Mouse (Mus musculus) retina, postnatal 7 days (tissue): ENCODE measurements around the gene Robo1.
A peak's percentile ranks its signal among the peaks of the same experiment; 100 is the strongest.

Experiments
- DNase-seq: peaks from one replicate; pipeline ENCODE4 v3.0.0-alpha.2; 2012; ENCODE audit warnings: low read depth, low spot score

The Robo1 gene

DNA sequence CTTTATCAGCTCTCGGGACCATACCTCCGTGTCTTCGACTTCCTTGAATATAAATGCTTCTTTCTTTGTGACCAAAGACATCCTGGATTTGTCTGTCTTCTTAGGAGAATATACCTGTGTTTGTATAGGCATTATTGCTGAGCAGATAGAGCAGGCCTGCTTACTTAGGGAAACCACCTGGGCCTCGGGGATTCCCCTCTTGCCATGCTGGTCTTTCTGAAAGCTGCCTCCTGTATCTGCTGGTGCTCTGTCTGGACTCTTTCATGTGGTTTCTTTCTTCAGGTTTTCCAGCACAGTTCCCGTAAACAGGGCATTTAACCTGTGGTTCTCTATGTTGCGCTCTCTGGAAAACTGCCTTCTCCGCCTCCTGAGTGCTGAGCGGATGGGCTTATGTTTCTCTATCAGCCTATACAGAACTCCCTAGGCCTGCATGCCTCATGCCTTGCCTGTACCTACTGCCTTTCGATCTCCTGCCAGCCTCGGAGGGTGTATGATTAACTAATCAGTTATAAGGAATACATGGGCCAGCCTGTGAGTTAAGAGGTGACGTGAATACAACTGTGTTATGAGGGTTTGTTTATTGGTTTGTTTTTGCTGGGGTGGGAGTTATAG is 370.9 kb downstream of the Robo1 start:
- no peak for DNase-seq

DNA sequence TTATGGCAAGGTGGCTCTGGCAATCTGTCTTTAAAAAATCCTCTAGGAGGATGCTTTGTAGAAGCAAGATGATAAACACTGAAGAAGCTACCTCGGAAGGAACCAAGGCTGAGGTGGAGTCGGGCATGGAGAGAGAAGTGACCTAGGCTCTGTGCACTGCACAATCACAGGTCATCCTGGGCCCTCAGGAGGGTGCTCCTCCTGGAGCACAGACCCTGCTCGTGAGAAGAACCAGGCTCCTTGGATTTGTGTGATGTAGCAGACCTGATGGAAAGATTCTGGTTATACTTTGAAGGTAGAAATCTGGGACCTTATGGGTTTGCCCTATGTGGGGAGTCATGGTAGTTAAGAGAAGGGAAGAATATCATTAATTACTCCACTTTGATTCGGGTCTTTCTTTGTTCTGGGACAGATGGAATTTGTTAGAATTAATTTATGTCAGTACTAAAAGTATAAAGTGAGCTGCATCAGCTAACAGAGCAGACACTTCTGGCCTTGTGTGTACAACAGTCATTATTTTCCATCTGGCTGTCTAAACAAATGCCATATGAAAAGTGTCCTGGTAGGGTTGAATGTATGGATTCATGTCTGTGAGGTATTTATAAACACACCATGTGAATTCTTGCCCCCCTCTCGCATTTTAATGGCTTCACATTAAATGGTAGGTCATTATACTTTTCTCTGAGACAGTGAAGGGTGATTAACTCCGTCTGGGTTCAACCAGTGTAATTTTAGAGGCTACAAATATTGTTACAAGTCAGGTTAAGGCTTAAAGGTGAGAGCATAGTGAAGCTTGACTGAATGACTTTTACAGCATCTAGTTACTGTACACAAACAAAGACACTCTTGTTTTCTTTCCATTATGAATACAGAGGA is 377.7 kb downstream of the Robo1 start:
- no peak for DNase-seq

DNA sequence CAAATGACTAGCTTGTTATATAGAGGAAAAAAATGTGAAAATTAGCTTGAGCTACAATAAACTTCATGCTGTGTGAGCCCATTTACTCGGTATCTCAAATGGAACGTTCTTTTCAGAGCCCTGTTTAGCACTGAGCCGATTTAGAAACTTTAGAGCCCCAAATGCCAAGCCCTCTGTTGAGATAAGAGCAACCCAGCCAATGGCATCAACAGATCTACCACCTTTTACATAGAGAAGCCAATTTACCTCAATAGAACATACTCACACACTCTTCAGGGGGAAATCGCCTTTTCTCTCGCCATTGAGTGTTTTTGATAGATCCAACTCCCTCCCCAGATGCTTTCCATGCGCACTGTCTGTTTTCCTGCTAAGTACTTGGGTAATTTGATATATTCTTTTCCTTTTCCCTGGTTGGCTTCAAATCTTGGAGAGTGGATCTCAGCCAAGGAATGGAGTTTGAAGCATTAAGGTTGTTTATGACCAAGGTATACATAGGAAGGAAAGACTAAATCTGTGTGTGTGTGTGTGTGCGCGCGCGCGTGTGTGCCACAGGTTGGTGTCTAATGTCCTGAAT is 378.5 kb downstream of the Robo1 start:
- no peak for DNase-seq

DNA sequence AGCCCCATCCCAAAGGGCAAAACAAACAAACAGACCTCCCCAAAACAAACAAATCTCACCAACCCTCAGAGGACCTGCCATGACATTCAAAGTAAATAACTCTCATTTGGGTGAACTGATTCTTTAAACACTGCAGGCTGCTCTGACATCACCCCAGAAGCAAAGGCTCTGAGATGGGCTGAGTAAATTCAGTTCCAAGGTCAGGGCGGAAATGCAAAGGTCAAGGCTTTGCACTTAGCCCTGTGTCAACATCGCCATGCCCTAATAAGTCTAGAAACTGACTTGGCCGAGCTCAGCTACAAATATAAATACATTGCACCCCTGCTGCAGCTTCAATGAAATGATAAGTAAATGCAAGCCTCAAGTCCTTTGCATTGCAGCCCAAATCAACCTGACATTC is 379.5 kb downstream of the Robo1 start:
- no peak for DNase-seq

DNA sequence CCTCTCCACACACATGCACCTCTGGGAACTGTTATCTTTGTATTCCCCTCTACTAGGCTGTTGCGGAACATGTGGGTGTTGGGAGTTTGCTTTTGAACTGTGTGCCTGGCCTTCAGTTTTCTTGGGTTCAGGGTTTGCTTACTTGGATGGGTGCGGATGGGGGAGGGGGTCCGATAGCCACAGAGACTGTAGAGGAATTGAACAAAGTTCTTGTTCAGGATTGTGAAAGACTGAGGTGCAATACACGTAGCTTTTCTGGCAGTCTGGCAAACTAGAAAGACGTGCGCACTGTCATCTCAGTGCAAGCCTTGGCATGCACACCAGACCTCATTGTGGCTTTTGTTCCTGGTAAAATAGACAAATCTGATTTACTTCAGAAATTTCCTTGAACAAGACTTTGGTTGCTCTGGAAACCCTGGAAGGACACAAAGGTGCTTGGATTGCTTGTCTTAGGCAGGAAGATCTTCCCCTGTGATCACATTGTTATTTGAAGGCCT is 380.1 kb downstream of the Robo1 start:
- no peak for DNase-seq

DNA sequence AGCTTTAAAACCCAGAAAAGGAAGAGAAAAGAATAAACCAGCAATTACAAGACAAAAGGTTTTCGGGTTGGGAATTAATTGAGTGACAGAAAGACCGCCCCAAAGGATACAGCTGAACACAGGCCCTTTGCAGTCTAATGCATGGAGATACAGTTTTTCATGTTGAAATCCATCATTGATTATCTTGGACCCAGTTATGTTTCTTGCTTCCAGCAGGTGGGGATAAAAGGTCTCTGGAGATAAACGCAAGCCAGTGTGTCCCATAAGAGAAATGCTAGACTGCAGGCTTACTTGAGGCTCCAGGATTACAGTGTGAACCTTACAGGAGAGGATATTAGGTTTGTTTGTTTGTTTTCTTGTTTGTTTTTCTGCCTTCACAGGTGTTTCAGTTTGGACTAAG is 383.8 kb downstream of the Robo1 start:
- no peak for DNase-seq

DNA sequence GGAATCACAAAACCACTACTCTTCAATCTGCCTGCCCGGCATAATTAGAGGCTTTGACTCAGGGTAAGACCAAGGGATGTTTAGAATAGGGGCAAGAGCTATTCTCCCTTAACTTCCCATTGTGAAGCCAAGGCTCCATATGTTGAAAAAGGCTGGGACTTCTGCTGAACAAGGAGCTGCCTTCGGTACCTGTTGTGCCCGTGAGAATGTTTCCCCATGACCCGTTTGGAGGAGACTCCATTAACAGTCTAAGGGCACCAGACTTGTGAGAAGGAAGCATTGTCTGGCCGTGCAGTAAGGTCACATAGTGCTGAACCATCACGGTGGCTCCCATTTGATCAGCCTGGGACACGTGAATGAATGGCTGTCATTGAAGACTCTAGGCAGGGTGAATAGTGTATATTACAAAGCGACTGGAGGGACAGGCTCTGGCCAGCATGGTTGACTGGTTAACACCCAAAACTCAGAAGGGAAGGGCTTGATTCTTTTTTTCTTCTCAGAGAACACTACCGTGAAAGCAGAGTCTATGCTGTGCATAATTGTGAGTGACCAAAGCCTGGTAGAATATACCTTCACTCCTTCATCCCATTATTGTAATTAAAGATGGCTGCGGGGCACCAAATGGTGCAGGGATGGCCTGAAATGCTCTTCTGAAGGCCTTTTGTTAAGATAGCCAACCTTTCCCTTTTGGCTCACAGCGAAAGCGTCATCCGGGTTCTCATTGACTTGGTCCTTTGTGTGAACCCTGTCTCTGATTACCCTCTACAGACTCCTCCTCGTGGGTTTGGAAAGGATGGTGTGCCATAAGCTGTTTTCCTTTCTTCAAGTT is 385.6 kb downstream of the Robo1 start:
- no peak for DNase-seq

DNA sequence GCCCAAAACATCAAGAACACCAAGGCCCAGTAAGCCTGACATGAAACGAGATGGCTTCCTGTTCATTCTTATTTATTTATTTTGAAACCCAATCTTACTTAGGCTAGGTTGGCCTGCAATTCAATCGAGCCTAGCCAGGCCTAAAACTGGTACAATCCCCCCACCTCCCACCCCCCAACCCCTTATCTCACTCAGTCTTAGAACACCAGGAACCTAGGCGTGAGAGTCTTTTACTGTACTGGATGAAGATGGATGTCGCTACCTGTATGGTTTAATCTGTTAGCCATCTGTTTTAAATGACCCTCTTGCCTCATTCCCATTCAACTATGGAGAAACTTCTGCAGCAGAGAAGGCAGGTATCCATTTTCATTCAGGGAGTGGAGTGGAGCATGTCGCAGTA is 386.7 kb downstream of the Robo1 start:
- DNase-seq: no peak

DNA sequence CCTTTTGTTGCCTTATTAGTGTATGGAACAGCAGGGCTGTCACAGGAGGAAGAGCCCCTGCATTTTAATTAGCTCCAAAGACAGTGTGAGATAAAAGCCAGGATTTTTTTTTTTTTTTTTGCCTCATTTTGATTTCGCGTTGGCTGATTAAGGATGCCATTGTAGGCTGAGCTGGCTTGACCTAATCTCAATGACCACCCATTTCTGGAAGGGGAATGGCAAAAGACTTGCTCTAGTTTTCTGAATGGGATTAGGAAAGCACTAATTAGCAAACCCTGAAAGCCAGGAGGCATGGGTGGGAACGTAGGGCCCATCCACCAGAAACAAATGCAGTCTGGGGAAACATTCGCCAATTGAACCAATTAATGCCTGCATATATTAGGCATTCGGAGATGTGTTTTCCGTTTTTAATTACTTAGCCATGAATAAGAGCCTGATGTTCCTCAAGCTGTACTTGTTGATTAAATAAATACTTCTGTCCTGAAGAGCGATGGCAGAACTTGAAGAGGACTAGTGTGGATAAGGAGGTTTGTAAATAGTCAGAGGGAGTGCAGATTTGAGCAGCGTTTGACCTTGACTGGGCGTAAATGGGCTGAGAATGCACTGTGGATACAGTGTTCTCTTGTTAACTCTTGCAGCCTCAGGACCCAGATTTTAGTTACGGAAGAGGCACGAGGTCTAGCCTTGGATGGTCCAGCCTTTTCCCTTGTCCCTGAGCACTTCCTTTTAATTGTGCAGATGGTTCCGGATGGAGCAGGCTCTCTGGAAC is 391.3 kb downstream of the Robo1 start:
- DNase-seq: peak; percentile 17

DNA sequence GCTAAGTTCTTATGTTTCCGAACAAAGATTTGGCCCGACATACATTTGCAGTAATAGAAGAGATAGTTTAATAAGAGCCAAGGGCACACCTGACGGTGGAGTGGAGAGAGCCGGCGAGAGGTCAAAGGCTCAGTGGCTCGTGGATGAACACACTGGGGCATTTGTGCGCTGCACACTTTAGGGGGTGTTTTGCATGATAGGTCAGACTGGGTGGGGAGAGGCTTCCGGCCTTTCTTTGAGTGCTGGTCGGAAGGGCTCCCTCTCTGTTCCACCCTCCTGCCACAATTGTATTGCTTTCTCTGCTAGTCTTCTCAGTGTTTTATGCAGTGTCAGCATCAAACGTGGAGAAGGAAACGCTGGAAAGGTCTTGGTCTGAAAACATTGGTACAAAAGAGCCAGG is 392.2 kb downstream of the Robo1 start:
- no peak for DNase-seq

DNA sequence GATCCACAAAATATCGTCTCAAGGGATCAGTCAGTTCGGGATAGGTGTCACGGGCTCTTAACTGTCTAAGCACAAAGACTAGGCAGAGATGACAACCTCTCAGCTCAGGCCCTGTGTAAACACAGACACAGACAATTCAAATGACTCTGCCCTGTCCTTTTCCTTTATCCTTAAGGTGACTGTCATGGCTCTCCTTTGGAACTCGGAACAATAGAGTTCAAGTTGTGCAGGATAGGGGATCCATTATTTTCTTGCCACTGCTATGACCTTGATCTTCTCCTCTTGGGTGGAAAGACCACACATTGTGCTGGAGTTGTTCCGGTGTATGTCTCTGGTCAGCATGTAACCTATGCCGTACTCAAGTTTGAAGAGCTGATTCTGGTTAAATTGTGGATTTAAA is 395.4 kb downstream of the Robo1 start:
- no peak for DNase-seq

DNA sequence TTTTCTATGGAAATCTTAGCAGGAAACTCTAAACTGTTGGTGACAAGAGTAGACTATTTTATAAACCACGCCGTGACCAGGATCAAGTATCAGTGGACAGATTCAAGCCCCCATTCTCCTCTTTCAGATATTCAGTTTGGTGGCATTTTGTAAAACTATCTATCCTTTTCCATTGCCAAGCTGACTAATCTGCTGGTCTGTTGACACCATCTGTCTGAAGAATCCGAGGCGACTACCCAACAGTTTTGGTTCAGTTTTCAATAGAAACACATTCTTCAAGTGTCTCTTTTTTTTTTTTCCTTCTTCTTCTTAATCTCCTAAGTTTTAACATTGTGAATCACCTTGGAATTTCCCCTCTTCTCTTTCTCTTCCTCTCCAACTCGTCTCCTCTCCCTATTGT is 397.7 kb downstream of the Robo1 start:
- no peak for DNase-seq

DNA sequence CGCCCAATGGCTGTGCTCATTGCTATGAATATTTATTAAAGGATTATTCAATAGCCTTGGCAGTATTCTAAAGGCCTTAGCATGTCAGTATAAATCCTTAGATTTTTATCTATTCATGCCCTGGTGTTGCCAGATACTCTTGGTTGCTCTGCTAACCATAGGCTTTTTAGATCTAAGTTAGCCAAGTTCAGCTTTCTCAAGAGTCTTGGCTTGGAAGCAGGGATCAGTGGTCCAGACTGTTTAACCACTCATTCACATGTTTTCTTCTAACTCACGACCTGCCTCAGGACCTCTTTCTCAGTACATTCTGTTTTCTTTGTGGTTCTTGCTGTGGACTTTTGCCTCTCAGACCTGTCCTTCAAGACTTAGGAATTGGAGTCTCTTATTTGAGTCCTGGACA is 400.4 kb downstream of the Robo1 start:
- no peak for DNase-seq

DNA sequence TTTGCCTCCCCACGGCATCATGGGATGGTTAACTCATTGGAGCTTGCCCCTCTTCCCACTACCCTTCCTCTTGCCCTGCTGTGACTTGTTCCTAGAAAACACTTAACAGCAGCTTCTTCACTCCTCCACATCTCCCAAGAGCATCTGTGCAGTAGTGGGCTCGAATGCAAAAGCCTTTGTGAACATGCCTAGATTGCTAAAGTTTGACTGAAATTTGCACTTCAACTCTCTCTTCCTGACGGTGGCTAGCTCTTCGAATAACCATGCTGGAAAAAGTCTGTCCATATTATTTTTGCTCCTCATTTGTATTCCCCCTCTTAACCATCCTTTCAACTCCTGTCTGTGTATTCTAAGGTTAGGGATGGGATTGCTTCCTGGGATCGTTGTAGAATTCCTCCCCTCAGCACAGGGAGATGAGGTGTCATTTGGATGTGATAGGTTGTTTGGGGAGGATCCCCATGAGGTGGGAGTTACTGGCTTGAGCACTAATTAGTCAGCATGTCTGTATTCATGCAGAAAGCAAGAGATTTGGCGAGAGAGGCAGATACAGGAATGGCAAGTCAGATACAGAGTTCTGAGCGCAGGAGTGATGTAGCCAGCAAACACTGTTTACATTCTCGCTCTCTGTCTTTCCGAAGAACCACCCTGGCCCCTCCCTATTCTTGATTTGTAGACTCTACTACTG is 409.2 kb downstream of the Robo1 start:
- DNase-seq: no peak

DNA sequence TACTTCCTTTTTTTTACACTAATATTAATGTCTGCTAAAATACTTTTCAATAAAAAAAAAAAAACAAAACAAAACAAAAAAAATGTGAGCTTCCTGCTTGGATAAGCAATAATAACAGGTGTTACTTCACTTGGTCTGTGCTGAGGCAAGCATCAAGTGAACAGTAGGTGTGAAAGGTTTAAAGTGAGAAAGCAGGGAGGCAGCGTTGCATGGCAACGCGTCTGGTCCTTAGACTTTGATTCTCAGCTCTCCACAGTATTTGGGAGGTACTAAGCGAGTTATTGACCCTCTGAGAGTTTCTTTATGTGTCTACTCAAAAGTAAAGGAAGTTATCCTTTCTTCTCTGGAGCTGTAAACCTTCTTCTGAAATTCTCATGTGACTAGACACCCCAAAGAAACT is 411.0 kb downstream of the Robo1 start:
- DNase-seq: no peak

DNA sequence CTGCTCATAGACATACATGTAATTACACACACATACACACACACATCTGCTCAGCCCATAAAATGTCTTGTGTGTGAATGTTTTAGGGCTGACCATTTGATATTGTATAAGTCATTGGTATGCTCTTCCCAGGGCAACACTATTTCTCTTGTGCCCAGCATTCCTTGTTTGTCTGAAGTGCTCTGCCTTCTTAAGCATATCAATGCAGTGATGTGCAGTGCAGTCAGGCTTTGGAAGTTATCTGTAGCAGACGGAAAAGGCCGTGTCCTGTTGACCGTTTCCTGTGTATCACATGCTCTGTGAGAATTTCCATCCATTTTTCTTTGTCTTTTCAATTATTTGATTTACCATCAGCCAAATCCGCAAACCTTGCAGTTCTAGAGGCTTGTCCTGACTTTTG is 412.9 kb downstream of the Robo1 start:
- DNase-seq: no peak

DNA sequence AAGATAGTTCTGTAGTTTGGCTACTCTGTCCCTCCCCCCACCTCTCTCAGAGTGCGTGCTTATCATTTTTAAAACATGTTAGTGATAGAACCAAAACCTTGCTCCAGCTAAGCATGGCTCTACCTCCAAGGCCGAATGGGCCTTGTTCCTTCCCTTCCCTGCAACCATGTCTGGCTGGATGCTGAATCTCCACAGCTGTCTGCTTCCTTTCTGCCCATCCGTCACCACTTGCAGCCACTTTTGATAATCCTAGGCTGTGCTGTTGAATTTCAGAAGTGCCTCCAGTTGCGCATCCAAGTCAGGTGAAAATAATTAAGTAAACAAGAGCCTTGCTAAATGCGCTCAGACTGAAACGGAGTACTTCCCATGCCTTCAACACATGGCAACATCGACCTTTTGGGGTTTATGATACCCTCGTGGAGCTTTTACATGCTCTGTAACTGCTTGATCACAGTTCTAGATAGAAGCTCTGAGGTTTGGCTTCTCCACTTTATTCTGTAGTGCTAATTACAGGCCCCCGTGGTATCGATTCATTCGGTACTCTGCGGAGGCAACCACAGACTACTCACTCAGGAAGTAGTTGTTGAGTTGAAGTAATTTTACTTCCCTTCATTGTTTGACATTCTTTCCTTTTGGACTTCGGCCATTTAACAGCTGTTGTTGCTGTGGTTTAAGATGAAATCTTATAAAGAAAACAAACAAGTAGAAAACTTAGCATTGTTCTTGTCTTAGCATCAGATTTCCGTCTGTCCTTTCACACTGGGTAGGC is 413.8 kb downstream of the Robo1 start:
- no peak for DNase-seq

DNA sequence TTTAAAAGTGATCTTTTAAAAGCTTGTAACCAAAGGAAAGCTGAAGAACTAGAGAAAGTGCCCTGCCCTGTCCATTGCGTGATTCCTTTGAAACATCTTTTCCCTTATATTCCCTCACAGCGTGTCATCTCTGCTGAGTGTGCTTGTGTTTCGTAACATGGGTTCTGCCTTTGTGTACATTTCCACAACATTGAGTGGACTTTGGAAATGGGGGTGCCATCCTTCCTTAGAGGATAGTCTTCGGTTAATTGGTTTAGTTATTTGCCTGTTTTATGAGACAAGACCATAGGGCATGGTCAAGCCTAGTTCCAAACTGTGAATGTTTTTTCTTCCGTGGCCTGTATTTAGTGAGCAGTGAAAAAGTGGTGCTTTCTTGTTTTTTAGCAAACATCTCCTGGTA is 426.1 kb downstream of the Robo1 start:
- DNase-seq: no peak

DNA sequence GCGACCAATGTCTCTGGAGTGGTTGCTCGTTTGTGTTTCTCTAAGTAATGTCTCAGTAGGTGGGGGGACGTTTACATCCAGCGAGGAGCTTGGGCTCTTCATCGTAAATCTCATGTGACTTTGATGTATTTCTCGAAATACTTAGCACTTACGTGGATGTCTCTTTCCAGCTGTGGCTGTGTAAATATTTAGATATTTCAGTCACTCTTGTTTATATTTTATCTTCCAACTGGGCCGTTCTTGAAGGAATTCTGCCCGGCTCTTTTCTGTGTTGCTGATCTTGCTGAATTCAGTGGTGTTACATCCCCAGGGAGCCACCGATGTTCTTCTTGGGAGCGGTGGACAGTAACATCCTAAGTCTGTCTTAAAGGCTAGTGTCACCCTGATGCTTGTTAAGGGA is 427.1 kb downstream of the Robo1 start:
- DNase-seq: no peak

DNA sequence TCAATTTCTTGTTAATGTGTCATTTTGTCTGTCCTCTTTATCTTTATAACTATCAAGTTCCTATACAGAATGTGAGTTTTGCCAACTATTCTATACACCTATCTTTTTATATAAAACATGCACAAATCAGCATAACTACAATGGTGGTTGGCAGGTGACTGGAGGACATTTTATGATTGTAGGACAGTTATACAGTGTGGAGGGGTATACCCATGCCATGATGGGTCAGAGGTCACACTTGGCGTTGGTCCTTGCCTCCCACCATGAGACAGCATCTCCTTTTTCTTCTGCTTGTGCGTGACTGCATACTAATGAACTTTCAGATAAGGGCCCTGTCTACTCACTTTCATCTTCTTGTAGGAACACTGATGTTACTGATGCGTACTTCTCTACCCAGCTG is 427.5 kb downstream of the Robo1 start:
- no peak for DNase-seq
